Mouse (Mus musculus) spleen, postnatal 4 days (tissue): Measurements from ENCODE around the gene Rnpepl1.

ENCODE experiments used
- DNase-seq, 2 experiments: peaks; one replicate each; pipeline ENCODE4 v3.0.0; 2022; ENCODE audit warnings: low spot score in 2 of 2

Rnpepl1 gene

GRCm38 (mm10) chr1:92936467-92936866 is 25.9 kb downstream of the Rnpepl1 start:
- DNase-seq = no peak

- no peak for DNase-seq
These were observed 27.2 kb downstream of the Rnpepl1 start for GRCm38 (mm10) chr1:92937797-92938196.

- no peak for DNase-seq
These were observed 29.2 kb downstream of the Rnpepl1 start for GRCm38 (mm10) chr1:92939746-92940145.

- peak; percentile 9 to 55 for DNase-seq
These were observed 32.8 kb downstream of the Rnpepl1 start for GRCm38 (mm10) chr1:92943219-92943989.

GRCm38 (mm10) chr1:92947966-92948365 is 37.4 kb downstream of the Rnpepl1 start:
- DNase-seq = peak; percentile 8 to 53

- peak; percentile 27 to 69 for DNase-seq
These were observed 38.8 kb downstream of the Rnpepl1 start for GRCm38 (mm10) chr1:92949426-92949825.

- peak; percentile 6 to 38 for DNase-seq
These were observed 40.0 kb downstream of the Rnpepl1 start, which contains the start of gene Gpr35 for GRCm38 (mm10) chr1:92950607-92951006. Gene Gpr35 (plus strand): TSS chr1:92950865.

- peak in 1 of 2 experiments; percentile 7 for DNase-seq
These were observed 43.1 kb downstream of the Rnpepl1 start for GRCm38 (mm10) chr1:92953641-92954040.

- peak; percentile 66 to 83 for DNase-seq
These were observed 46.2 kb downstream of the Rnpepl1 start for GRCm38 (mm10) chr1:92956571-92957335.

- DNase-seq = no peak
These were observed 48.4 kb downstream of the Rnpepl1 start for GRCm38 (mm10) chr1:92958999-92959398.

- peak; percentile 8 to 57 for DNase-seq
These were observed 60.2 kb downstream of the Rnpepl1 start for GRCm38 (mm10) chr1:92970791-92971190.

- peak; percentile 22 to 62 for DNase-seq
These were observed 61.6 kb downstream of the Rnpepl1 start for GRCm38 (mm10) chr1:92971879-92972795.

- DNase-seq = peak; percentile 52 to 77
These were observed 62.3 kb downstream of the Rnpepl1 start for GRCm38 (mm10) chr1:92972854-92973253.
